Mouse (Mus musculus) ovary, adult 18-20 months (tissue): Measurements from ENCODE around the gene Srrm3.
A peak's percentile ranks its signal among the peaks of the same experiment; 100 is the strongest.

Source experiments
- DNase-seq: peaks from one replicate; pipeline ENCODE4 v3.0.0; 2022; ENCODE audit warnings: low spot score, mixed read lengths

The Srrm3 gene

DNA sequence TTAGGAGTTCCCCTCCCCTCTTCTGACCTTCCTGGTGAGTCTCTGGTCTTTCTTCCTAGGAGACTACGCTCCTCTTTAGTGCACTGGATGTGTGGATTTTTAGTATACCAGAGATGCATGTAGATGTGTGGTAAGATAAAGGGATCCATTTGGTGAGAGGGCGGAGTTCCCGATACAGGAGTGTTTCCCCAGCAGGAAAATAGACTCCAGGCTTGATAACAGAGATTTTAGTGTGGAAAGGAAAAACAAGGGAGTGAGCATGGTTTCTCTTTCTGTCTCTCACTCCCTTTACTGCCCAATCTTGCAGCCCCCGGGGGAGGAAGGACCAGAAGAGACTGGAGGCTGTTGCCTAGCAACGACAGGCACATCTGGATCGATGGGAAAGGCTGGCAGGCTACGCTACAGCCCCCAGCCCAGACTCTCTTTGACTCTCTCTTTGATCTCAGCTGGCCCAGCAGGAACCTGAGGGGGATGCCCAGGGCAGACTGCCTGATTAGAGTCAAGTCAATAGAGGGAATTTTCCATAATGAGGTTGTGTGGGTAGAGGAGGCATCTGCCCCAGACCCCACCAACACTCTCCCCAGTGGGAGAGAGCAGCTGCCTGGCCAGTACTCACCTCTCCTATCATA, 15.7 kb downstream of the Srrm3 start:
- DNase-seq = no peak

DNA sequence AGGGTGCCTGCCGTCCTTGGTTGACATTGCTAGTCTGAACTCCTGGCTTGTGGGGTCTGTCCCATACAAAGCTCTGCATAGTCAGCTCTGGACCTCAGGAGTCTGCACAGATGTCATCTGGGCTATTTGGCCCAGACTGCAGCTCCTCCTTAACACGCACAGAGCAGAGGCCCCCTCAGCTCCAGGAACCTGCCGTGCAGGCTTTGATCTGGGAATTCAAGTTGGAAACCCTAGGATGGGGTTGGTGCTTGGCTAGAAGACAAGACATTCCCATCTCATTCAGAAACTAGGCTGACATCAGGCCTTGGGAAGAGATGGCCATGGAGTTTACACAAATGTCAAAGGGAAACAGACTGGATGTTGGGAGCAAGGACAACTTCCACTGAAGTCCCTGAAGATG, 17.8 kb downstream of the Srrm3 start:
- DNase-seq = no peak

DNA sequence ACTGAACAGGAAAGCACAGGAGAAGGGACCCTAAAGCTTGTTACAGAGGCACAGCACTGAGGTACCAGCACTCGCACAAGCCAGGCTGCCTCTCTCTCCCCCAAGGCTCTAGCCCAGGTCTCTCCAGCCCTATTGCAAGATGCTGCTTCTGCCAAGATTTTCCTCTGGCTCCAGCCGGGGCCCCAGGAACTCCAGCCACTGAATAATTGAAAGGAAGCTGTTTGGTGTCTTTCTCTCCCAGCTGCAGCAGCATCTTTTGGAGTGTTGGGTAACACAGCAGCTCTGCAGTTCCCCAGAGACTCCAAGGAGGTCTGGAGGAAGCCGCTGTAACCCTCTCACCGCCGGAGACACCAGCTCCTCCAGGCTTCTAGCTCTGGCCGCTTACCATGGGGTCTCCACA, 19.5 kb downstream of the Srrm3 start:
- DNase-seq = no peak

DNA sequence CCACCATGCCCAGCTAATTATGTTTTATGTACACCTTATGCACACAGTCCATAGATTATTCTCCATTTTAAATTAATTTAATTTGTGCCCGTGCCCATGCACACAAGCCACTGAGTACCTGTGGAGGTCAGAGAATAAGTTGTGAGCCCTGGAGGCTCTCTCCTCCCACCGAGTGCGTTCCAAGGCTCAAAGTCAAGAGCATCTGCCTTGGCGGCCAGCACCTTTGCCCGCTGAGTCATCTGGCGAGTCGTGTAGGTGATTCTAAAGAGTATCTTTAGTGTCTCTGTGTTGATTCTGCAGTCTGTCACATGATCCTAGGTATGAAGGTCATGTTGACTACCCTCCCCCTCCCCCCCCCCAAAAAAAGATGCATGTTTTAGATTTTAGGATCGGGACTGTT, 22.7 kb downstream of the Srrm3 start:
- DNase-seq = no peak

DNA sequence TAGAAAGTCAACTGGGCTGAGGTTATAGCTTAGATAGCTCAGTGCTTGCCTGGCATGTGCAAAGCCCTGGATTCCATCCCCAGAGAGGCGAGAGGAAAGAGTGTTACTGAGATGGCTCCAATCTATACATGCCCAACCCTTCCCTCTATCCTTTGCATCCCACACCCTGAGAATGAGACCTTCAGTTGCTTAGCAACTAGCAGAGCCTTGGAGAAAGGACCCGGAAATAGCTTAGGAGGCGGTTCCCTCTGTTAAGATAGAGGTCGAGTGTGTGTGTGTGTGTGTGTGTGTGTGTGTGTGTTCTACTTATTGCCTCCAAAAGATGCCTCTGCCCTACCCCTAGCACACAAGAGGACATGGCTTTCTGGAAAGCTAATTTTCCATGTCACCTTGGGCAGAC, 26.0 kb downstream of the Srrm3 start:
- no peak for DNase-seq

DNA sequence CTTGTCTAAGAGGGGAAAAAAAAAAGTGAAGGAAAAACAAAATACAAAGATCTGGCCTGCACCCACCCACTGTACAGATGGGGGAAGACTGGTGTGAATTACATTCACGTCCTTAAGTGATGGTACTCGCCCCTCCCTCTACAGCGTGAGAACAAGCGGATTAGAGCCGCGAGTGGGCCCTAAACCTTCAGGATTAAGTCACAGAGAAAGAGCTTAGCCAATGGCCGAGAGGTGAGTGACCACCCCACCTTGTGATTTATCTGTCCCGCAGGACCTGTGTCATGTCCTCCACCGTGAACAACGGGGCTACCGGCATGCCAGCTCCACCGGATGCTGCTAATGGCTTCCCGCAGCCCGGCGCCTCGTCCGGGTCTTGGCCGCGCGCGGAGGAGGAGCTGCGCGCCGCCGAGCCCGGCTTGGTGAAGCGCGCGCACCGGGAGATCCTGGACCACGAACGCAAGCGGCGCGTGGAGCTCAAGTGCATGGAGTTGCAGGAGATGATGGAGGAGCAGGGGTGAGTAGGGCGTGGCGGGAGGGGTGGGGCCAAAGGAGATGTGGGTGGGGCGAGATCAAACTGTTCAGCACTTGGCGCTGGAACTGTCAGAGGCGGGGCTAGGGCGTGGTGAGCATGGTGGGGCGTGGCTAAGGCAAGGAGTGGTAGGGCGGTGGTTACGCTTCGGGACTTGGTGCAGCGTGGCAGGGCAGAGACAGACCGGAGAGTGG, 28.2 kb downstream of the Srrm3 start:
- peak; percentile 64 for DNase-seq

DNA sequence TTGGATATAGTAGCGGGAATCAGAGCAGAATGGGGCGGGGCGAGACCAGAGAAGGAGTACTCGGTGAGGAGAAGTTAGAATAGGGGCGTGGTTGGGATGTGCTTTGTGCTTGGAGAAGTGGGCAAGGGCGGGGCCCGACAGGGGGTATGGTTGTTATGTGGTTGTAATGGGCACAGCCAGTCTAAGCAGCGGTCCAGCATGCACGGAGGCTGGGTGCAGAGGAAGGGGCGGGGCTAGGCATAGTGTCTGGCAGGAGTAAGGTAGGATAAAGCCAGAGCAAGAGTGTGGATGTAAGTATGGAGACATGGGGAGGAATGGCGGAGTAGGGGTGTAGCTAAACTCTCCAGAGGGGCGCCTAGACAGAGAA, 28.8 kb downstream of the Srrm3 start:
- DNase-seq = no peak

DNA sequence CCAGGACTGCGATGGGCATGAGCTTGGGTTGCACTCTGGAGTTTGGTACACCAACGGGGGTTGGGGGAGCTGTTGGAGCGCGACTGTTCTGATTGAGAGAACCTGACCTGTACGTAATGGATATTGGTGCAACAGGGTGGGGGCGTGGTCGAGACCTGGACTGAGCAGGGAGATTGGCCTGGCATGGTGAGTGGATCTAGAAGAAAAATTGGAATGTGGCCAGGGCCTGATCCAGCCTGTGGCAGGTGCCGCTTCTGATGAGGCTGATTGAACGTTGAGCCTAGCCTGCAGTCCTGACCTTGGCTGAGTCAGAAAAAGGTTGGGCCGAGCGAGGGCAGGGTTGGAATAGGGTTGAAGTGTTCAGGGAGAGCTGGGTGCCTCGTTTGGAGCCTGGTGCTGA, 29.3 kb downstream of the Srrm3 start:
- no peak for DNase-seq

DNA sequence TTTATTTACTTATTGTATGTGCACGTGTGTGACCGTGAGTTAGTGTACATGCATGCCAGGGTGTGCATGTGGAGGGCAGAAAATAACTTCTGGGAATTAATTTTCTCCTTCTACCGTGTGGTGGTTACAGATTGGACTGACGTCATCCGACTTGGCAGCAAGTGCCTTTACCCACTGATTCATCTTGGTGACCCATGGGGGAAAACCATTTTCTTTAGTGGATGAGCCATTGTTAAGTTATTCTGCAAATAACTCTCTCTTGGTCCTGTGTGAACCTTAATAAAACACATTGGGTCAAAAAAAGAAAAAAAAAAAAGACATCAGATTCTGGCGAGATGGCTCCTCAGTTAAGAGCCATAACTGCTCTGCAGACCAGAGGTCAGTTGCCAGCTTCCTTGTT, 35.0 kb downstream of the Srrm3 start:
- no peak for DNase-seq

DNA sequence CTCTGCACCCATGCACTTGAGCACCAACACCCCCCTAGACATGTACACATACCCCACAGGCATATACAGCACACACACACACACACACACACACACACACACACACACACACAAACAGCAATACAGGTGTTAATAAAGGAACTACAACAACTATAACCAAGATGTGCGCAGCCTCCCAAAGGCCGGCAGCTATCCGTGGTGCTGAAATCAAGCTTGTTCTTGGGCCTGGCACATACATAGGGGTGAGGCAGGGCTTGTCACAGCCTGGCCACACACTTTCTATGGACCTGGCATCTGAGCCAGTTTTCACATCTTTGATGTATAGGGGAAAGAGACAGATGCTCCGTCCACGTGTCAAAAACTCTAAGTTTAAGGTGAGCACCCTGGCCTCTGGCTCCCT, 36.7 kb downstream of the Srrm3 start:
- no peak for DNase-seq

DNA sequence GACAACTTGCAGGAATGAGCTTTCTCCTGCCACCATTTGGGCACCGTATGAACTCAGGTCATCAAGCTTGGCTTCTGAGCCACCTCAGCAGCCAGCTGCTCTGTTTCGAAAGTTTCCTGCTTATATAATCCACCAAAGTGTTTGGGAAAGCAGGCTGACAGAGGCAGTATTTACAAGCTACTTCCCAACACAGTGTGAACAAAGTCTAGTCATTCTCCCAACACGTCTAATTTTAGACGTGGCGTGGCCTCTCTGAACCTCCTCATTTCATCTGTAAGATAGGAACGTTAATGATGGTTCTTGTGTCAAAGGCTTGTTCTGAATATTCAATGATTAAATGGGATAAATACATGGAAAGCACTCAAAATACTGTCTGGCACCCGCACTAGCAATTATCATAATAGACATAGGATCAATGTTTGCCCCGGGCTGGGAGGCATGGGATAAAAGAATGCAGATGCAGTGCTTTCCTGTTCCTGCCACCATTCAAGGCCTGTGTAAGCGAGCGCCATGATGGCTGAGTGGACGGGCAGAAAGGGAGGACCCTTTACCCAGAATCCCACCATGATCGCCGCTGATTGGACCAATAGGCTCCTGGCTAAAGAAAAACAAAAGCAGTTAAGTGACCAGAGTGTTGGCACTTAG, 39.1 kb downstream of the Srrm3 start:
- no peak for DNase-seq

DNA sequence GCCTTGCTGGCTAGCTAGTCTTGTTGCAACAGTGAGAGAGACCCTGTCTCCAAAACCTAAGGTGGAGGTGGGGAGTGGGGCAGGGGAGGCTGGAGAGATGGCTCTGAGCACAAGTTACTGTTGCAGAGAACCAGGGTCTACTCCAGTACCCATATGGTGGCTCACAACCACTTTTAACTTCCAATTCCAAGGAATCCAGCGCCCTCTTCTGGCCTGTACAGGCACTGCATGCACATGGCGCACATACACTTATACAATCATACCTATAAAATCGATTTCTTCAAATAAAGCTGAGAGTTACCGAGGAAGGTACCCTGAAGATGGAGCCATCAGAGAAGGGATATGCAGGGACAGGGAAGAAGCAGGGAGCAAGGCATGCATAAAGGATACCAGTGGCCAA, 40.8 kb downstream of the Srrm3 start:
- DNase-seq = no peak

DNA sequence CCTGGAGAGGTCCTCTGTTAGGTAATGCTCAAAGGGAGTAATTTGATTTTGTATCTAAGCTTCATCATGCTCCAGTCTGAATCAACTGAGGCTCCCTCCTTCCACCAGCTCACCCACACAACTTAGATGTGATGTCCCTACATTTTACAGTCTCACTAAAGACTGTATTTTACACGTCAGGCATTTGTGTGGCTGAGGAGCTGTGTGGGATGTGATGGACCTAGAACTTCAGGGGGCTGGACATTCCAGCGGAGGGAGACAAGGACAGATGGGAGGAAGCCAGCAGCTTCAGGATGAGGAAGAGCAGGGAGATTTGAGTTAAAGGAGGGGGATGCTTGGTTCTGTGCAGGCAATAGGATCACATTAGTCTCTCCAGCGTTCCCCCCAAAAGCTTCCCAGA, 41.2 kb downstream of the Srrm3 start:
- DNase-seq = no peak

DNA sequence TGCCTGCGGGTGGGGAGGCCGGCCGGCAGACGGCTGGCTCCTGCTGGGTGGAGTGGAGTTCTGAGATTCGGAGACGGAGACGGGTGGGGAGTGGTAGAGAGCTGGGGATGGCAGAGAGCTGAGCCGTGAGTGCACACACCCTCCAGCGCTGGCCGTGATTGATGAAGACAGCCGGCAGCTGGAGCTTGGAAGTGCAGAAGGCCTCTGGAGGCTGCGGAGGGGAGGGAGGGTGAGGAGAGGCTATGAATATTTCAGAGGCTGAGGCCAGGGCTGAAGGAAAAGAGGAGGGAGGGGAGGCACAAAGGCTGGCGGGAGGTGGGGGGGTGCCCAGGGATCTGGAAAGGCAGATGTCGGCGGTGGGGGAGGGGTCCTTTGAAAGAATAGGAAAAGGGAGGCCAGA, 44.3 kb downstream of the Srrm3 start:
- DNase-seq = no peak

DNA sequence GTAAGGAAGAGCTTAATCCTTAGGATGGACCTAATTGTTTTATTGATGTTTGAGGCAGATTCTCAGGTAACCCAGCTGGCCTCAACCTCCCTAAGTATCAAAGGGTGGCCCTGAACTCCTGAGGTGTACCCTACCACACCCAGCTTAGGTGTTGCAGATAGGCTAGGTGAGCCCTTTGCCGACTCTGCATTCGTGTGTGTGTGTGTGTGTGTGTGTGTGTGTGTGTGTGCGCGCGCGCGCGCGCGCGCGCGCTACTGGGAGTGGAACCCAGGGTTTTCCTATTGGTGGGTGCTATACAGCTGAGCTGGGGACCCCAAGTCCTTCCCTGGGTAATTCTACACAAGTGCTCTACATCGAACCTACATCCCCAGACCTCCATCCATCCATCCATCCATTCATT, 44.8 kb downstream of the Srrm3 start:
- DNase-seq = no peak

DNA sequence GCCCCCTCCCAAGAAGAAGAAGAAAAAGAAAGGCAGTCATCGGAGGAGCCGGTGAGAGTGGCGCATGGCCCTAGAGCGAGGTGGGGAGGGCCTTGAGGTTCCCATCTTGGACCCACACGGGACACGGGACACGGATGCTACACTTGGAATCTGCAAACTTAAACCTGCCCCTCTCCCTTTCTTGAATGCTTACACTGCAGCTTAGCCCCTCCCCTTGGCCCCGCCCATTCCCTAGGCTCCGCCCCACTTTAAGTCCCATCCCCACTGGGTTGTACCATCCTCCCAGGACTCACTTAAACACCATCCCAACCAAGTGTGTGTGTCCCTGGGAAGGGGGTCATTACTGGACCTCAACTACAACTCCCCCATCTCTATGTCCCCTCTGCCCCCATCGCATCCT, 45.7 kb downstream of the Srrm3 start:
- no peak for DNase-seq

DNA sequence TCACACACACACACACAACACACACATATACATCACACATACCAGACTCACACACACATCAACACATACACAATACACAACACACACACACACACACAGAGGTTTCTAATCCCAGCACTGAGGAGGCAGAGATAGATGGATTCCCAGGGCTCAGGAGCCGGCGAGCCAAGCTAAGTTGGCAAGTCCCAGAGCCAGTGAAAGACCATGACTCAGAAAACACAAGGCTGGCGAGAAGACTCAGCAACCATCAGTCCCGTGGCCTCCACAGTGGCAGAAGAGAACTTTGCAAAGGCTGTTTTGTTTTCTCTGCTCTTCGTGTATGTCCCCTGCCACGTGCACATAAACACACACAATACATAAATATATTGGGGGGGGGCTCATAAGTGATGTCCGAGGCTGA, 47.0 kb downstream of the Srrm3 start:
- DNase-seq = no peak

DNA sequence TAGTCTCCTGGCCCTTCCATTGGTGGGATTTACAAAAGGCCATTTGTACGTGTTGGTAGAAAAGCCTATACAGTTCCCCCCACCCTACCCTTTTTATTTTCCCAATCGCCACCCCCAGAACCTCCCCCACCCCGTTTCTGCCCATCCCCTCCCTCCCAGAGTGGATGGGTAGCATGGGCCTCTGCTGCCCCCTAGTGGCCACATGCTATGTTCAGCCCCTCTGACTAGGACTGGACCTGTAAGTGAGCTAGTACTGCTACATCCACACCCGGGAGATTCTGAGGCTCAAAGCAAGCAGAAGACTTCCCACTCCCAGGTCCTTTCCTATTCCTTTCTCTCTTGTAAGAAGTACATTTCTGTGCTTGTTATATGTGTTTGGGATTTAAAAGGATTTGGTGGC, 48.5 kb downstream of the Srrm3 start:
- no peak for DNase-seq

DNA sequence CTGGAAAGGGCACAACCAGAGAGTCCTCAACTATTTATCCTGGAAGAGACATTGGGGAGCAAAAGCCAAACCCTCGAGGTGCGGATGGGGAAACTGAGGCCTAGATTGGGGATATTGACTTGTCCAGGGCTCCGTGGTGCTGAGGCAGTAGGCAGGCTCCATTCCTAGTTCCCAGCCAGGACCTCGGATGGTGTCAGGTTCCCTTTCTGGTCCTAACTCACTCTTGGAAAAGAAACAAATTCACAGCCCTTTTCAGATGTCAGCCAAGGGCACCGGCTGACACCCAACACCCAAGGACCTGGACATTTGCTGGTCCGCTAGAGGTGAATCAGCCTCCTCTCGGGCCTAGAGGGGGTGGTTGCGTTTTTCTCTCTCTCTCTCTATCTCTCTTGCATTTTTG, 60.0 kb downstream of the Srrm3 start:
- DNase-seq = no peak

DNA sequence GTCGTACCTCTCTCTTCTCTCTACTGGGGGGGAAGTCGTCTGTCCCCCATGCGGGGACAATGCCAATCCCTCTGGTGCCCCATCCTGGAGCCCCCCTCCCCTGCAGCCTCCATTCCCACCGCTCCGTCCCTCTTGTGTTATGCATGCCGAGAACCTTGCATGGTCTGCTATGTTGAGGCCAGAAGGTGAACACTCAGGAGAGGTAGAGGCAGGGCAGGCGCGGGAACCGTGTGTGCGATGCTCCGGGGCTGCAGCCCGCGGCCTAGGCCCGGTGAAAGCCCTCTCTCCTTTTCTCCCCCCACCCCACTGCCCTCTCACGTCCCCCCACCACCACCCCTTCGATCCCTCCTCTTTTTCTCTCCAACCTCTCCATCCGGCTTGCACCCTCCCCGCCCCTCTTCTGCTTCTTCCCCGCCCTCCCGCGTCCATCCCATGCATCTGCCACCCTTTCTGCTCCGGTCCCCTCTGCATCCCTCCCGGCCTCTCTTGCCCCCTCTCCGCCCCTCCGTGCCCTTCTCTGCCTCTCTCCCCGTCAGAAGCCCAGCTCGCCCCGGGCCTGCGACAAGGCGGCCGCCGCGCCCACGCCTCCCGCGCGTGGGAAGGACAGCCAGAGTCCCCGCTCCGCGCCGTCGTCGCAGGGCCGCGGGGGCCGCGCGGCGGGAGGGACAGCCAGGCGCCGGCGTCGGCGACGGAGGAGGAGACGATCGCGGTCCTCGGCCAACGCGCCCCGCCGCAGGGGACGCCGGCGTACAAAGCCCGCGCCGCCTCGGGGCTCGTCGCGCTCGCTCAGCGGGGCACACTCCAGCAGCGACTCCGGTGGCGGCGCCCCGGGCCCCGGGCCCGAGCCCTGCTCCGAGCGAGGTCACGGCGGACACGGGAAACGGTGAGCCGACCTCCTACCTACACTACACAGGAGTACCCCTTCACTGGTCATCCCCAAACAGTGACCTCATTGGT, 61.2 kb downstream of the Srrm3 start:
- DNase-seq = no peak

DNA sequence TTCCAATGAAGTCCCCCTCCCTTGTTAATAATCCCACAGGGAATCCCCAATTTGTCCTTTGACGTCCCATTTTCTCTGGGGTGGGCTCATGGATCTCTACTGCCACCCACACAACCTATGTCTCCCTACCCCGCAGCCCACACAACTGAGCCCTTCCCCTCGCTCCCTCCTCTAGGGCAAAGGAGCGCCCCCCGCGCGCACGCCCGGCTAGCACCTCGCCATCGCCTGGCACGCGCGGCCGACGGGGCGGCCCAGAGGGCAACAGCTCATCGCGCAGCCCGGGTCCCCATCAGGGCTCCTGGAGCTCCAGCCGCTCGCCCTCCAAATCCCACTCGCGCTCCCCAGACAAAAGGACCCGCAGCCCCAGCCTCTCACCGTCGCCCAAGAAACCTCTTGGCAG, 62.0 kb downstream of the Srrm3 start:
- DNase-seq = no peak

DNA sequence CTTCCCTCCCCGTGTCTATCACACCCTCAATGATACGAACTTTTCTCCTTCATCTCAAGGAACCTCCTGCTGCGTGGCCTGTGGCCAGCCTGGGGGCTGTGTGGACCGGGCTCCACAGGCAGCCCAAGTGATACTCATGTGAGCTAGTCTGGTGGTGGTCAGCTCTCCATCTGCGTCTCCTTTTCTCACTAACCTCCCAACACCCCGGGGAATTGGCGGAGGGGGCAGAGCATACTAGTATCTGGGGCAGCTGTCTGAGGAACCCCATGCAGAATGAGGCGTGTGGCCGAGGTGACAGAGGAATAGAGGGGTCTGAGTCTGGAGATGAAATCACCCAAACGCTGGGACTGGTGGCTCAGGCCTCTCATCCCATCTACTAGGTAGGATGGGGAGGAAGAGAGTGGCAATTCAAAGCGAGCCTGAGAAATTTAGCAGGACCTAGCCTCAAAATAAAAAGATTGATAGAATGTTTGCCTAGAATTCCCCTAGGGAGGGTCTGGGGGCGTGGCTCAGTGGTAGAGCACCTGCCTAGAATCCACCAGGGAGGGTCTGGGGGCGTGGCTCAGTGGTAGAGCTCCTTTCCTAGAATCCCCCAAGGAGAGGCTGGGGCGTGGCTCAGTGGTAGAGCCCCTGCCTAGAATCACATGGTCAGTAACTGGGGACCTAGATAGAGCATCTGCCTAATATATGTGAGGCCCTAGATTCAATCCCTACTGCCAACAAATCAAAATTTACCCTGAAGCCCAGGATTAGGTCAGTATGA, 63.2 kb downstream of the Srrm3 start:
- no peak for DNase-seq
